Mouse (Mus musculus): ENCODE measurements around the gene Muc3a. TPM values are rescaled to one million over a fixed set of nuclear protein-coding genes. Genes with fewer than 3 reads are reported as not detected.

Gene Muc3a
- 0.20 and 0.25 TPM in 2 replicates for polyA plus RNA-seq (2021; fragmentation: Nextera tagmentation)
- long read RNA-seq, experiment 1: 0 reads
- long read RNA-seq, experiment 2: 0 reads

GRCm38 (mm10) chr5:137212289-137212688 lies at the start of gene Muc3a:
Gene Muc3a, minus strand, starts transcription at chr5:137212389.

Other genes starting within 250 kb of the Muc3a start
- gene Cldn15, start 245.8 kb downstream of the Muc3a start, polyA plus RNA-seq (2021; fragmentation: Nextera tagmentation): 0.05 TPM in 1 of 2 replicates, not detected in the other
- 11.7 and 12.9 TPM in 2 replicates for gene Plod3, start 225.4 kb downstream of the Muc3a start, polyA plus RNA-seq (2021; fragmentation: Nextera tagmentation)
- 183 and 217 TPM in 2 replicates for gene Znhit1, start 224.4 kb downstream of the Muc3a start, polyA plus RNA-seq (2021; fragmentation: Nextera tagmentation)
- 12.8 and 33.4 TPM in 2 replicates for gene Vgf, start 186.0 kb downstream of the Muc3a start, polyA plus RNA-seq (2021; fragmentation: Nextera tagmentation)
- gene Ap1s1, start 166.3 kb downstream of the Muc3a start, polyA plus RNA-seq (2021; fragmentation: Nextera tagmentation): 561 and 626 TPM in 2 replicates
- 0.10 and 0.27 TPM in 2 replicates for gene Serpine1, start 140.1 kb downstream of the Muc3a start, polyA plus RNA-seq (2021; fragmentation: Nextera tagmentation)
- gene Trim56, start 96.2 kb downstream of the Muc3a start, polyA plus RNA-seq (2021; fragmentation: Nextera tagmentation): 0.25 and 3.2 TPM in 2 replicates
- gene Muc3, start 63.1 kb downstream of the Muc3a start, polyA plus RNA-seq (2021; fragmentation: Nextera tagmentation): not detected in 2 replicates
- gene Ache, start 75.1 kb upstream of the Muc3a start, polyA plus RNA-seq (2021; fragmentation: Nextera tagmentation): 28.0 and 30.3 TPM in 2 replicates
- gene Ufsp1, start 82.2 kb upstream of the Muc3a start, polyA plus RNA-seq (2021; fragmentation: Nextera tagmentation): 13.8 and 13.9 TPM in 2 replicates
- gene Srrt, start 95.3 kb upstream of the Muc3a start, polyA plus RNA-seq (2021; fragmentation: Nextera tagmentation): 14.9 and 26.1 TPM in 2 replicates
- gene Trip6, start 102.0 kb upstream of the Muc3a start, polyA plus RNA-seq (2021; fragmentation: Nextera tagmentation): 3.5 and 3.6 TPM in 2 replicates
- gene Slc12a9, start 121.2 kb upstream of the Muc3a start, polyA plus RNA-seq (2021; fragmentation: Nextera tagmentation): 4.4 and 7.1 TPM in 2 replicates
- 1.2 and 1.8 TPM in 2 replicates for gene Ephb4, start 137.7 kb upstream of the Muc3a start, polyA plus RNA-seq (2021; fragmentation: Nextera tagmentation)

Measured in left cerebral cortex, adult 6 months (tissue).